Mouse (Mus musculus) hindbrain, embryonic 15.5 days (tissue): ENCODE measurements around the gene Itga2. TPM values are rescaled to one million over a fixed set of nuclear protein-coding genes. Genes with fewer than 3 reads are reported as not detected.
A peak's percentile ranks its signal among the peaks of the same experiment; 100 is the strongest.

ENCODE experiments used
- ATAC-seq: fragments of 200-750 bp; cut with Nextera tagmentation; 2 replicates; pipeline ENCODE4 v1.8.0; 2017; ENCODE audit warnings: low read depth, moderate number of reproducible peaks, moderate TSS enrichment; ENCODE audit not compliant: low FRiP score
- H3K27ac ChIP-seq: fragments of 300-500 bp; sonication (generic); replicated peaks from 2 replicates; pipeline ENCODE4 v1.5.1; 2015; ENCODE audit warnings: mild to moderate bottlenecking, inconsistent platforms
- H3K27me3 ChIP-seq: fragments of 300-500 bp; sonication (generic); 2 replicates; pipeline ENCODE4 v1.6.1; 2015; ENCODE audit warnings: control low read depth, inconsistent platforms
- H3K36me3 ChIP-seq: fragments of 300-500 bp; sonication (generic); 2 replicates; pipeline ENCODE4 v1.6.1; 2015; ENCODE audit warnings: control low read depth, inconsistent platforms
- H3K4me1 ChIP-seq: fragments of 300-500 bp; sonication (generic); replicated peaks from 2 replicates; pipeline ENCODE4 v1.6.1; 2015; ENCODE audit warnings: control low read depth, inconsistent platforms
- H3K4me2 ChIP-seq: fragments of 300-500 bp; sonication (generic); 2 replicates; pipeline ENCODE4 v1.6.1; 2015; ENCODE audit warnings: moderate library complexity, mild to moderate bottlenecking, inconsistent platforms
- H3K4me3 ChIP-seq: fragments of 300-500 bp; sonication (generic); 2 replicates; pipeline ENCODE4 v1.5.1; 2015; ENCODE audit warnings: mild to moderate bottlenecking, inconsistent platforms
- H3K9ac ChIP-seq: fragments of 300-500 bp; sonication (generic); 2 replicates; pipeline ENCODE4 v1.6.1; 2015; ENCODE audit warnings: inconsistent platforms
- H3K9me3 ChIP-seq: fragments of 300-500 bp; sonication (generic); 2 replicates; pipeline ENCODE4 v1.6.1; 2016; ENCODE audit warnings: control low read depth, inconsistent platforms
- WGBS: fragments of 180-500 bp; shearing (Covaris S2); methylation state at CpG from one replicate; pipeline ENCODE4 v1.1.7; 2015; 5-methylcytosine and 5-hydroxymethylcytosine counted together
- polyA plus RNA-seq: library from polyadenylated mRNA; unstranded; fragments of >200 nt; fragmentation: Nextera tagmentation; extraction: Ambion mirVana; gene quantifications from 2 replicates; pipeline ENCODE4 v1.2.1, GENCODE M21; 2015

Itga2 gene
- polyA plus RNA-seq, 1 experiment from 2014 or later = 1.6 TPM

- no peak for ATAC-seq
- Histone ChIP-seq H3K4me1 (no peaks in the 10 kb centered on the region), H3K27ac (no peak overlapping the region), H3K9ac (no peak overlapping the region), H3K36me3 (no peaks in the 10 kb centered on the region), H3K27me3 (no peaks in the 10 kb centered on the region), H3K9me3 (no peaks in the 10 kb centered on the region), H3K4me2 (no peak overlapping the region), H3K4me3 (no peak overlapping the region)
- 94% methylated on average over 6 of the region's 6 CpGs for whole genome bisulfite sequencing
These were observed 57.2 kb downstream of the Itga2 start for GRCm38 (mm10) chr13:114874738-114875137.

GRCm38 (mm10) chr13:114857525-114857924, 74.4 kb downstream of the Itga2 start:
- no peak overlapping the region for H3K4me2 ChIP-seq
- no peak overlapping the region for H3K4me3 ChIP-seq
- H3K9me3 ChIP-seq = no peaks in the 10 kb centered on the region
- ATAC-seq = no peak
- H3K4me1 ChIP-seq = peaks cover 6% of the 10 kb centered on the region; the same call in 1 of the 2 replicates
- 89% methylated on average over 4 of the region's 4 CpGs for WGBS
- no peaks in the 10 kb centered on the region for H3K36me3 ChIP-seq
- no peak overlapping the region for H3K9ac ChIP-seq
- H3K27me3 ChIP-seq = no peaks in the 10 kb centered on the region
- H3K27ac ChIP-seq = no peak overlapping the region

GRCm38 (mm10) chr13:114856269-114856627, 75.7 kb downstream of the Itga2 start:
- 29% methylated on average over 7 of the region's 7 CpGs for WGBS
- Histone ChIP-seq H3K4me1 (peaks cover 6% of the 10 kb centered on the region; the same call in 1 of the 2 replicates), H3K9ac (no peak overlapping the region), H3K4me2 (peak overlapping the region; percentile 44), H3K4me3 (no peak overlapping the region), H3K27ac (no peak overlapping the region), H3K9me3 (no peaks in the 10 kb centered on the region), H3K36me3 (no peaks in the 10 kb centered on the region), H3K27me3 (no peaks in the 10 kb centered on the region)
- ATAC-seq = no peak

GRCm38 (mm10) chr13:114855573-114856268, 76.2 kb downstream of the Itga2 start:
- no peaks in the 10 kb centered on the region for H3K9me3 ChIP-seq
- no peak overlapping the region for H3K9ac ChIP-seq
- H3K4me2 ChIP-seq = peak overlapping the region; percentile 44
- WGBS = 15% methylated on average over 15 of the region's 15 CpGs
- 0 out of 2 replicates have a peak overlapping the region, but pooled peaks have one; percentile 10 for H3K4me3 ChIP-seq
- no peaks in the 10 kb centered on the region for H3K27me3 ChIP-seq
- no peaks in the 10 kb centered on the region for H3K36me3 ChIP-seq
- H3K27ac ChIP-seq = no peak overlapping the region
- 0 out of 2 replicates have a peak, but pooled peaks have one; percentile 51 for ATAC-seq
- peaks cover 6% of the 10 kb centered on the region; the same call in 1 of the 2 replicates for H3K4me1 ChIP-seq

- Histone ChIP-seq H3K9me3 (no peaks in the 10 kb centered on the region), H3K27ac (no peak overlapping the region), H3K4me2 (no peak overlapping the region), H3K27me3 (no peaks in the 10 kb centered on the region), H3K4me1 (peaks cover 6% of the 10 kb centered on the region; the same call in 1 of the 2 replicates), H3K4me3 (no peak overlapping the region), H3K36me3 (no peaks in the 10 kb centered on the region), H3K9ac (no peak overlapping the region)
- 97% methylated on average over 3 of the region's 3 CpGs for WGBS
- ATAC-seq = no peak
These were observed 77.5 kb downstream of the Itga2 start for GRCm38 (mm10) chr13:114854428-114854827.

- no peak overlapping the region for H3K4me3 ChIP-seq
- no peaks in the 10 kb centered on the region for H3K9me3 ChIP-seq
- no peak overlapping the region for H3K9ac ChIP-seq
- H3K36me3 ChIP-seq = no peaks in the 10 kb centered on the region
- no peaks in the 10 kb centered on the region for H3K27me3 ChIP-seq
- WGBS = 90% methylated on average over 6 of the region's 6 CpGs
- no peak overlapping the region for H3K27ac ChIP-seq
- peaks cover 6% of the 10 kb centered on the region; the same call in 1 of the 2 replicates for H3K4me1 ChIP-seq
- ATAC-seq = no peak
- H3K4me2 ChIP-seq = no peak overlapping the region
These were observed 77.9 kb downstream of the Itga2 start for GRCm38 (mm10) chr13:114854023-114854422.

- no peak for ATAC-seq
- no peak overlapping the region for H3K9ac ChIP-seq
- 91% methylated on average over 2 of the region's 2 CpGs for WGBS
- H3K9me3 ChIP-seq = no peaks in the 10 kb centered on the region
- H3K27ac ChIP-seq = no peak overlapping the region
- peaks cover 6% of the 10 kb centered on the region; the same call in 1 of the 2 replicates for H3K4me1 ChIP-seq
- H3K36me3 ChIP-seq = no peaks in the 10 kb centered on the region
- no peaks in the 10 kb centered on the region for H3K27me3 ChIP-seq
- H3K4me3 ChIP-seq = no peak overlapping the region
- H3K4me2 ChIP-seq = no peak overlapping the region
These were observed 78.7 kb downstream of the Itga2 start for GRCm38 (mm10) chr13:114853152-114853551.

- Histone ChIP-seq H3K36me3 (no peaks in the 10 kb centered on the region), H3K4me3 (no peak overlapping the region), H3K9me3 (no peaks in the 10 kb centered on the region), H3K4me1 (peaks cover 6% of the 10 kb centered on the region; the same call in 1 of the 2 replicates), H3K27me3 (no peaks in the 10 kb centered on the region), H3K9ac (no peak overlapping the region), H3K27ac (no peak overlapping the region), H3K4me2 (no peak overlapping the region)
- ATAC-seq = no peak
- WGBS = 59% methylated on average over 6 of the region's 6 CpGs
These were observed 79.4 kb downstream of the Itga2 start for GRCm38 (mm10) chr13:114852264-114853111.

- Histone ChIP-seq H3K4me3 (no peak overlapping the region), H3K9ac (no peak overlapping the region), H3K9me3 (no peaks in the 10 kb centered on the region), H3K4me1 (no peaks in the 10 kb centered on the region), H3K36me3 (no peaks in the 10 kb centered on the region), H3K27me3 (no peaks in the 10 kb centered on the region), H3K27ac (no peak overlapping the region), H3K4me2 (no peak overlapping the region)
- WGBS = 68% methylated on average over 3 of the region's 3 CpGs
- no peak for ATAC-seq
These were observed 83.0 kb downstream of the Itga2 start for GRCm38 (mm10) chr13:114848945-114849344.

- no peak overlapping the region for H3K9ac ChIP-seq
- WGBS = 87% methylated on average over 6 of the region's 6 CpGs
- no peaks in the 10 kb centered on the region for H3K9me3 ChIP-seq
- H3K27me3 ChIP-seq = no peaks in the 10 kb centered on the region
- ATAC-seq = no peak
- H3K27ac ChIP-seq = no peak overlapping the region
- H3K36me3 ChIP-seq = no peaks in the 10 kb centered on the region
- H3K4me2 ChIP-seq = no peak overlapping the region
- H3K4me3 ChIP-seq = no peak overlapping the region
- no peaks in the 10 kb centered on the region for H3K4me1 ChIP-seq
These were observed 86.1 kb downstream of the Itga2 start for GRCm38 (mm10) chr13:114845804-114846203.

GRCm38 (mm10) chr13:114843318-114843717, 88.6 kb downstream of the Itga2 start:
- Histone ChIP-seq H3K27ac (no peak overlapping the region), H3K27me3 (no peaks in the 10 kb centered on the region), H3K4me2 (no peak overlapping the region), H3K9ac (no peak overlapping the region), H3K4me3 (no peak overlapping the region), H3K36me3 (no peaks in the 10 kb centered on the region), H3K9me3 (no peaks in the 10 kb centered on the region), H3K4me1 (peaks cover 8% of the 10 kb centered on the region)
- WGBS = 88% methylated on average over 1 of the region's 1 CpGs
- ATAC-seq = no peak

GRCm38 (mm10) chr13:114840545-114840944, 91.4 kb downstream of the Itga2 start:
- Histone ChIP-seq H3K27ac (no peak overlapping the region), H3K27me3 (no peaks in the 10 kb centered on the region), H3K9ac (no peak overlapping the region), H3K9me3 (no peaks in the 10 kb centered on the region), H3K36me3 (no peaks in the 10 kb centered on the region), H3K4me1 (peaks cover 13% of the 10 kb centered on the region), H3K4me3 (no peak overlapping the region), H3K4me2 (no peak overlapping the region)
- 93% methylated on average over 4 of the region's 4 CpGs for WGBS
- ATAC-seq = no peak
